Mouse (Mus musculus): ENCODE data around the gene Ccdc130.

Gene Ccdc130

GRCm38 (mm10) chr8:84237542-84238229 lies 32.5 kb downstream of the Ccdc130 start:
- DNase-seq (ENCODE audit: low read depth, low spot score): no peak

GRCm38 (mm10) chr8:84236998-84237473 lies 33.1 kb downstream of the Ccdc130 start, which contains the start of gene Zswim4:
Zswim4 (minus strand) TSS chr8:84237055.
- peak; percentile 100 for DNase-seq (ENCODE audit: low read depth, low spot score)

- DNase-seq (ENCODE audit: low read depth, low spot score): no peak
Measured at GRCm38 (mm10) chr8:84236410-84236997, 33.7 kb downstream of the Ccdc130 start.

- no peak for DNase-seq (ENCODE audit: low read depth, low spot score)
Measured at GRCm38 (mm10) chr8:84235746-84236409, 34.3 kb downstream of the Ccdc130 start.

GRCm38 (mm10) chr8:84233055-84233454 lies 37.1 kb downstream of the Ccdc130 start:
- no peak for DNase-seq (ENCODE audit: low read depth, low spot score)

- no peak for DNase-seq (ENCODE audit: low read depth, low spot score)
Measured at GRCm38 (mm10) chr8:84230735-84231134, 39.4 kb downstream of the Ccdc130 start.

GRCm38 (mm10) chr8:84223322-84224029 lies 46.7 kb downstream of the Ccdc130 start:
- DNase-seq (ENCODE audit: low read depth, low spot score): no peak

GRCm38 (mm10) chr8:84222566-84223165 lies 47.5 kb downstream of the Ccdc130 start:
- no peak for DNase-seq (ENCODE audit: low read depth, low spot score)

GRCm38 (mm10) chr8:84220105-84220504 lies 50.1 kb downstream of the Ccdc130 start:
- no peak for DNase-seq (ENCODE audit: low read depth, low spot score)

- DNase-seq (ENCODE audit: low read depth, low spot score): no peak
Measured at GRCm38 (mm10) chr8:84218143-84218542, 52.0 kb downstream of the Ccdc130 start.

GRCm38 (mm10) chr8:84217206-84217605 lies 53.0 kb downstream of the Ccdc130 start:
- DNase-seq (ENCODE audit: low read depth, low spot score): no peak

- DNase-seq (ENCODE audit: low read depth, low spot score): no peak
Measured at GRCm38 (mm10) chr8:84213277-84213676, 56.9 kb downstream of the Ccdc130 start.

GRCm38 (mm10) chr8:84211881-84212563 lies 58.2 kb downstream of the Ccdc130 start:
- no peak for DNase-seq (ENCODE audit: low read depth, low spot score)

GRCm38 (mm10) chr8:84211202-84211601 lies 59.0 kb downstream of the Ccdc130 start:
- no peak for DNase-seq (ENCODE audit: low read depth, low spot score)

GRCm38 (mm10) chr8:84210167-84210791 lies 59.9 kb downstream of the Ccdc130 start:
- no peak for DNase-seq (ENCODE audit: low read depth, low spot score)

GRCm38 (mm10) chr8:84208381-84209380 lies 61.5 kb downstream of the Ccdc130 start:
- no peak for DNase-seq (ENCODE audit: low read depth, low spot score)

GRCm38 (mm10) chr8:84207811-84208210 lies 62.4 kb downstream of the Ccdc130 start:
- DNase-seq (ENCODE audit: low read depth, low spot score): no peak
